Mouse (Mus musculus): ENCODE measurements at regions not wholly inside any gene's neighbourhood (a gene's known extent, or its start where the extent isn't known, plus 50 kb on each side); places are given as distances from the start of the nearest gene placed in this dataset.
A peak's percentile ranks its signal among the peaks of the same experiment; 100 is the strongest.

DNA sequence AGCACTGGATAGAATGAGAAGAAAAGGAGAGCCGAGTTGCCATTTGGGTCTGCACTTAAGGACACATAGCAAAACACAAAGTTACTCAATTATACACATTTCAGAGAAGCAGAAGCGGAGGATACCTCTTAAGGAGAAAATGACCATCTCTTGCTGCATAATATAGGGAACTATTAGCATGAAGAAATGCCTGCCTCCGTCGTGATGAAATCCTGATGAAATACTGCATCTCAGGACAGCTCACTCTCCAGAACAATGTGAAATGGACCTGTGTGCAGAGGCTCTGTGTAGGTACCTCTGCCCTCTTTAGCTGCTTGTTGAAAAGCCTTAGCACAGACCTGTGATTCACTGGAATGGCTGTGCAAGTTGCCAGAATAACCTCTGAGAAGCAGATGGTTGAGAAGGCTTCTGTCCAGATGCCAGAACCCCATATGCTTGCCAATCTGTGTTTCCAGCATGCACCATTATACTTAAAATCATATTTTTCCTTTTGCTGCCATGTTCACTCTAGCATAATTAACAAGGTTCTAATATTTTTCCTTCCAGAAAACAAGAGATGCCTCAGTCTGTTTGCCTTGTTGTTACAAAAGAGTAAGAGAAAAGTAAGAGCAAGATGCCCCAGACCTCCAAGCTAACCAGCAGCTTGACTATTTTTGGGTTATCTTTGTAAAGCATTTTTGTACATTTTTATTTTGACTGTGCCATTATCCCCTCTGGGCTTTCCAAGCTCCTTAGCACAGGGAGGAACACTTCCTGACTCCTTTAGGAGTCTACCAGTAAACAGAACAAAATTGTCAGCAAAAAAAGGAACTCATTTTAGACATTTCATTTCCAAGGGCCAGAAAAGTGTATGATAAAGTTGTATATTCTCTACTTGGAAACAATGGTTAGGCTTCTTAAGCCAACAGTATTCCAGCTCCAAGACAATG, 259.0 kb downstream of the 1190002N15Rik start:
- no peak for TF ChIP-seq CTCF (IDR thresholded peaks at IDR 0.05)

DNA sequence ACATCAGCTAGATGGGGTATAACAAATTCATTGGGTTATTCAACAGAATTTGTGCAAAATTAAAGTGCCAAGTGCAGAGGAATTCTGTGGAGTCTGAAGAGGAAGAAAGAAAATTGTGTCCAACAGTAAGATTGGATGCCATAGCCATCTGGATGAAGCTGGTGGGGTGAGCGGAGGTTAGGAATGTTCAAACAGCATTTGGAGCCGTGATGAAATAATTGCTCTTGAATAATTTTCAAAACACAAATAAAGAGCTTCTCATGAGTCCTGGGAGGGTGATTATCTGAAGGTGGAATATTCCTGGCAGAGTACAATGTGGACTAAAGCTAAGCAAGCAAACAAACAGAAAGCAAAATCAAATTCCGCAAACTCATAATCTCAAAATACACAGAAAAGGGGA, 260.8 kb downstream of the 1190002N15Rik start:
- no peaks in the 10 kb centered on the region for H3K9me3 ChIP-seq (ENCODE audit: low read length)
- no peak overlapping the region for H3K4me3 ChIP-seq (ENCODE audit: low read depth, low read length)
- ATAC-seq (ENCODE audit: low FRiP score): no peak
- WGBS: 87% methylated on average over 3 of the region's 3 CpGs
- H3K4me2 ChIP-seq (ENCODE audit: low read depth, low read length, poor library complexity, severe bottlenecking): no peak overlapping the region
- H3K9ac ChIP-seq (replicated peaks; ENCODE audit: low read length, poor library complexity, severe bottlenecking): no peak overlapping the region
- DNase-seq (ENCODE audit: low spot score): no peak
- no peaks in the 10 kb centered on the region for H3K27me3 ChIP-seq (ENCODE audit: insufficient read depth, low read length)
- no peak for TF ChIP-seq CTCF (IDR thresholded peaks at IDR 0.05)
- H3K36me3 ChIP-seq (ENCODE audit: insufficient read depth, low read length): no peaks in the 10 kb centered on the region
- no peaks in the 10 kb centered on the region for H3K4me1 ChIP-seq (ENCODE audit: insufficient read depth, low read length)
- H3K27ac ChIP-seq (ENCODE audit: low read depth, low read length): no peak overlapping the region

More for the DNA sequence above, 259.0 kb downstream of the 1190002N15Rik start:
- no peak overlapping the region for H3K9ac ChIP-seq (replicated peaks; ENCODE audit: low read length, poor library complexity, severe bottlenecking)
- no peak for ATAC-seq (ENCODE audit: low FRiP score)
- H3K4me2 ChIP-seq (ENCODE audit: low read depth, low read length, poor library complexity, severe bottlenecking): no peak overlapping the region
- 86% methylated on average over 4 of the region's 4 CpGs for whole genome bisulfite sequencing
- H3K36me3 ChIP-seq (ENCODE audit: insufficient read depth, low read length): no peaks in the 10 kb centered on the region
- H3K27ac ChIP-seq (ENCODE audit: low read depth, low read length): no peak overlapping the region
- H3K9me3 ChIP-seq (ENCODE audit: low read length): no peaks in the 10 kb centered on the region
- DNase-seq (ENCODE audit: low spot score): peak; percentile 77
- no peaks in the 10 kb centered on the region for H3K27me3 ChIP-seq (ENCODE audit: insufficient read depth, low read length)
- no peak overlapping the region for H3K4me3 ChIP-seq (ENCODE audit: low read depth, low read length)
- H3K4me1 ChIP-seq (ENCODE audit: insufficient read depth, low read length): no peaks in the 10 kb centered on the region

DNA sequence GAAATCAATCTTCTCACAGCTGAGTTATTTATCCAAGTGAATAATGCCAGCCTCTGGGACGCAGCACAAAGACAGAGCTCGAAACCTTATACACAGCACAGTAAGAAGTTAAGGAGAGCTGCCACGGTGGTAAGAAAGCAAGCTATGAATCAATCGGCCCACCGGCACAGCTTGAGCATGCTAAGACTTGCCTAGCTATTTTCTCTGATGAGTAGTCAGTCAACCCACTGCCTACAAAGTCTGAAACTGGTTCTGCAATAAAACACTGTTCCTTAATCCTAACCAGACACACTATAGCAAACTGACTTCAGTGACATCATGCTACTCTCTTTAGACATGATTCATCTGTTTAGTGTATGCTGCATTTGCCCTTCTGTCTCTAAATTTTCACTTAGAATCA, 268.7 kb downstream of the 1190002N15Rik start:
- WGBS: 79% methylated on average over 5 of the region's 5 CpGs
- TF ChIP-seq CTCF (IDR thresholded peaks at IDR 0.05): no peak
- Histone ChIP-seq H3K4me2 (ENCODE audit: low read depth, low read length, poor library complexity, severe bottlenecking) (no peak overlapping the region), H3K27ac (ENCODE audit: low read depth, low read length) (no peak overlapping the region), H3K27me3 (ENCODE audit: insufficient read depth, low read length) (no peaks in the 10 kb centered on the region), H3K36me3 (ENCODE audit: insufficient read depth, low read length) (no peaks in the 10 kb centered on the region), H3K4me3 (ENCODE audit: low read depth, low read length) (no peak overlapping the region), H3K9me3 (ENCODE audit: low read length) (no peaks in the 10 kb centered on the region), H3K9ac (replicated peaks; ENCODE audit: low read length, poor library complexity, severe bottlenecking) (no peak overlapping the region), H3K4me1 (ENCODE audit: insufficient read depth, low read length) (no peaks in the 10 kb centered on the region)
- no peak for DNase-seq (ENCODE audit: low spot score)
- ATAC-seq (ENCODE audit: low FRiP score): no peak

DNA sequence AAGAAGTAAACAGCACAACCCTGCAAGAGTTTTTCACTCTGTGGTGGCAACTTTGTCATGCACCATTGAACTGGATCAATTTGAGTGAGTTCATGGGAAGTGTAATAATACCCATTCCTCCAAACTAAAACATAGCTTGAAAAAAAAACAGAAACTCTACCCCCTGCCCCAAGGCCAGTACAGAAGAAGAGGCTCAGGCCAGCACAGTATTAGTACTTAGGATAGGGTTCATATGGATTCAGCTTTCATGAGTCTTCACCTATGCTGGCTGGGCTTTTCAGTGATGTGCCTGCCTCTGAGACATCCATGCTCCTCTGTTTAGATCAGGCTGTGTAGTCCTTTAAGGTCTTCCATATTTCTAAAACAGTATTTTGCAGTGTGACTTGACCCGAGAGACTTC, 270.6 kb downstream of the 1190002N15Rik start:
- no peaks in the 10 kb centered on the region for H3K4me1 ChIP-seq (ENCODE audit: insufficient read depth, low read length)
- no peak for TF ChIP-seq CTCF (IDR thresholded peaks at IDR 0.05)

DNA sequence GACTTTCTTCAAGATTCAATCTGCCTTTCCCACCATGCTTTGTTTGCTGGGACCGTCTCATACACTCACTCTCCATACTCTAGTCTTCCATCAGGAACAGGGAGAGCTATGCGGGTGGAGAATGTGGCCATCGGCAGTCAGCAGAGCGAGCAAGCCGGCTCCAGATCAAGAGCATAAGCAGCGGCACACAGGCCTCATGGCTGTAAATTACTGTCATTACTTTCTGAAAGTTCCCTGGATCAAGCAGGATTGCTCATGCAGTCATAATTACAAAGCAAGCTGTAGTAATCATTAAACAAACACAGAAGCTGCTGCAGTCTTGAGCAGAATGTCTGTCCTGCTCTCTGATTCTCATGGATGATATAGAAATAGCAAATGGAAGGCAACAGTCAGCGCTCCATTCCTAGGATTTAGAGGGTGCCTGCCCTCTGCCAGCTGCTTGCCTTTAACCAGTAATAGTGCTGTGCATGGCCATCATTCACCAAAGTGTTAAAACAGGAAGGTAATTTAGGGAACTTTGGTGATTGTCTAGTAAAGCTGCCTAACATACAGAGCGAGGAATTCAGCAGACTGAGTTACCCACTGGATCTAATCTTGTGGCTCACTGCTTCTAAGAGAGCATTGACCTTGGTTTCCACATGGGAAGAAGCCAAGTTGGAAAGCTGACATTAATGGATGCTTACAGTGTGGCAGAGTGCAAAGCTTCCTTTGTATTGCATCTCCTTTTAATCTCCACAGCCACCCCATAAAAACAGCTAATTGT, 298.2 kb downstream of the 1190002N15Rik start:
- DNase-seq (ENCODE audit: low spot score) (peak; percentile 27), ATAC-seq (ENCODE audit: low FRiP score) (no peak)
- Histone ChIP-seq H3K4me1 (ENCODE audit: insufficient read depth, low read length) (no peaks in the 10 kb centered on the region), H3K27me3 (ENCODE audit: insufficient read depth, low read length) (no peaks in the 10 kb centered on the region), H3K9me3 (ENCODE audit: low read length) (no peaks in the 10 kb centered on the region), H3K27ac (ENCODE audit: low read depth, low read length) (no peak overlapping the region), H3K4me3 (ENCODE audit: low read depth, low read length) (no peak overlapping the region), H3K4me2 (ENCODE audit: low read depth, low read length, poor library complexity, severe bottlenecking) (no peak overlapping the region), H3K36me3 (ENCODE audit: insufficient read depth, low read length) (no peaks in the 10 kb centered on the region), H3K9ac (replicated peaks; ENCODE audit: low read length, poor library complexity, severe bottlenecking) (no peak overlapping the region)
- TF ChIP-seq CTCF (IDR thresholded peaks at IDR 0.05): no peak
- WGBS: 84% methylated on average over 8 of the region's 8 CpGs

More for the DNA sequence above, 270.6 kb downstream of the 1190002N15Rik start:
- ATAC-seq (ENCODE audit: low FRiP score) (no peak), DNase-seq (ENCODE audit: low spot score) (no peak)
- Histone ChIP-seq H3K36me3 (ENCODE audit: insufficient read depth, low read length) (no peaks in the 10 kb centered on the region), H3K9me3 (ENCODE audit: low read length) (no peaks in the 10 kb centered on the region), H3K4me2 (ENCODE audit: low read depth, low read length, poor library complexity, severe bottlenecking) (no peak overlapping the region), H3K9ac (replicated peaks; ENCODE audit: low read length, poor library complexity, severe bottlenecking) (no peak overlapping the region), H3K27ac (ENCODE audit: low read depth, low read length) (no peak overlapping the region), H3K27me3 (ENCODE audit: insufficient read depth, low read length) (no peaks in the 10 kb centered on the region), H3K4me3 (ENCODE audit: low read depth, low read length) (no peak overlapping the region)
- WGBS: 92% methylated on average over 1 of the region's 1 CpGs

DNA sequence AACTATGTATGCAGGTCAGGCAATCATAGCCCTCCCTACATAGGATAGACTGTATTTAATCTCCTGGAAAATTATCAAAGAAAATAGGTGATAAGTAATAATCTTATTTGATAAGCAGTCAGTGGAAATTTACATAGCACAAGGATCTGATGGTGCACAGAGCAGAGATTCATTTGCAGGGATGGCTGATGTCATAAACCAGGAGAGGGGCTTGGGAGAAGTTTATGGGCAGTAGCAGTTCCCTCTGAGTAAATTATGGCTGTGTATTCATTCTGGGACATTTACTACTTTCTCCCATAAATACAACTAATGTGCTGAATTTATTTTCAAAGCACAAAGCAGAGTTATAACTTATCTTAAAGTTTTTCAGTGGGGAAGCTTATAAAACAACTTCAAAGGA, 299.3 kb downstream of the 1190002N15Rik start:
- H3K4me2 ChIP-seq (ENCODE audit: low read depth, low read length, poor library complexity, severe bottlenecking): no peak overlapping the region
- no peak for TF ChIP-seq CTCF (IDR thresholded peaks at IDR 0.05)
- H3K9ac ChIP-seq (replicated peaks; ENCODE audit: low read length, poor library complexity, severe bottlenecking): no peak overlapping the region
- no peak overlapping the region for H3K4me3 ChIP-seq (ENCODE audit: low read depth, low read length)
- H3K27ac ChIP-seq (ENCODE audit: low read depth, low read length): no peak overlapping the region
- H3K4me1 ChIP-seq (ENCODE audit: insufficient read depth, low read length): no peaks in the 10 kb centered on the region
- H3K9me3 ChIP-seq (ENCODE audit: low read length): no peaks in the 10 kb centered on the region
- no peak for ATAC-seq (ENCODE audit: low FRiP score)
- H3K36me3 ChIP-seq (ENCODE audit: insufficient read depth, low read length): no peaks in the 10 kb centered on the region
- no peaks in the 10 kb centered on the region for H3K27me3 ChIP-seq (ENCODE audit: insufficient read depth, low read length)
- DNase-seq (ENCODE audit: low spot score): no peak

All from midbrain, postnatal 0 days (tissue).